Mouse (Mus musculus) retina, postnatal 7 days (tissue): ENCODE measurements at regions not wholly inside any gene's neighbourhood (a gene's known extent, or its start where the extent isn't known, plus 50 kb on each side); places are given as distances from the start of the nearest gene placed in this dataset.
"Not testable (repeated sequence)": the region's sequence is repeated elsewhere in the genome, so short reads cannot be mapped to it uniquely, and the experiment has no call there.

Experiments
- DNase-seq: peaks from one replicate; pipeline ENCODE4 v3.0.0-alpha.2; 2012; ENCODE audit warnings: low read depth, low spot score

- DNase-seq, result no peak
Measured at GRCm38 (mm10) chr3:118194754-118195153, 326.0 kb upstream of the Snx7 start.

- no peak for DNase-seq
Measured at GRCm38 (mm10) chr3:118189382-118189781, 320.6 kb upstream of the Snx7 start.

- DNase-seq, result no peak
Measured at GRCm38 (mm10) chr3:118177446-118177845, 308.7 kb upstream of the Snx7 start.

GRCm38 (mm10) chr3:118162916-118163315, 294.2 kb upstream of the Snx7 start:
- no peak for DNase-seq

GRCm38 (mm10) chr3:118144788-118145187, 276.1 kb upstream of the Snx7 start:
- no peak for DNase-seq

- no peak for DNase-seq
Measured at GRCm38 (mm10) chr3:118141731-118142130, 273.0 kb upstream of the Snx7 start.

- DNase-seq, result no peak
Measured at GRCm38 (mm10) chr3:118140108-118140507, 271.4 kb upstream of the Snx7 start.

- DNase-seq, result not testable (repeated sequence)
Measured at GRCm38 (mm10) chr3:118128349-118128748, 259.6 kb upstream of the Snx7 start.

GRCm38 (mm10) chr3:118102635-118103034, 233.9 kb upstream of the Snx7 start:
- DNase-seq, result no peak

- no peak for DNase-seq
Measured at GRCm38 (mm10) chr3:118084508-118084907, 215.8 kb upstream of the Snx7 start.

GRCm38 (mm10) chr3:118072363-118072762, 203.6 kb upstream of the Snx7 start:
- no peak for DNase-seq

GRCm38 (mm10) chr3:118070129-118070528, 201.4 kb upstream of the Snx7 start:
- DNase-seq, result no peak

- DNase-seq, result no peak
Measured at GRCm38 (mm10) chr3:118063679-118064078, 194.9 kb upstream of the Snx7 start.

- no peak for DNase-seq
Measured at GRCm38 (mm10) chr3:118062569-118062968, 193.8 kb upstream of the Snx7 start.

- no peak for DNase-seq
Measured at GRCm38 (mm10) chr3:118047016-118047415, 178.3 kb upstream of the Snx7 start.

- no peak for DNase-seq
Measured at GRCm38 (mm10) chr3:118046536-118046935, 177.8 kb upstream of the Snx7 start.

- DNase-seq, result no peak
Measured at GRCm38 (mm10) chr3:118036501-118036900, 167.8 kb upstream of the Snx7 start.

- DNase-seq, result no peak
Measured at GRCm38 (mm10) chr3:117995401-117995800, 126.7 kb upstream of the Snx7 start.

- DNase-seq, result no peak
Measured at GRCm38 (mm10) chr3:117994110-117994509, 125.4 kb upstream of the Snx7 start.

GRCm38 (mm10) chr3:117990561-117990960, 121.8 kb upstream of the Snx7 start:
- no peak for DNase-seq

- no peak for DNase-seq
Measured at GRCm38 (mm10) chr3:117988443-117988842, 119.7 kb upstream of the Snx7 start.

- DNase-seq, result peak; percentile 14
Measured at GRCm38 (mm10) chr3:117975638-117976037, 106.9 kb upstream of the Snx7 start.

GRCm38 (mm10) chr3:117968805-117969204, 100.1 kb upstream of the Snx7 start:
- no peak for DNase-seq

- no peak for DNase-seq
Measured at GRCm38 (mm10) chr3:117938426-117938825, 69.7 kb upstream of the Snx7 start.
